Mouse (Mus musculus) midbrain, embryonic 11.5 days (tissue): ENCODE measurements around the gene Prkrip1. TPM values are rescaled to one million over a fixed set of nuclear protein-coding genes. Genes with fewer than 3 reads are reported as not detected.
A peak's percentile ranks its signal among the peaks of the same experiment; 100 is the strongest.

Source experiments
- ATAC-seq: fragments of 200-750 bp; cut with Nextera tagmentation; 2 replicates; pipeline ENCODE4 v1.8.0; 2017; ENCODE audit warnings: moderate TSS enrichment, moderate library complexity; ENCODE audit not compliant: low FRiP score
- DNase-seq: peaks from one replicate; pipeline ENCODE4 v3.0.0; 2015; ENCODE audit warnings: low spot score; ENCODE audit errors: missing footprints
- H3K27ac ChIP-seq: fragments of 300-500 bp; sonication (generic); 2 replicates; pipeline ENCODE4 v1.5.1; 2014; ENCODE audit warnings: low read depth, low read length
- H3K27me3 ChIP-seq: fragments of 300-500 bp; sonication (generic); 2 replicates; pipeline ENCODE4 v1.6.1; 2014; ENCODE audit warnings: mild to moderate bottlenecking, low read length, moderate library complexity, mixed read lengths; ENCODE audit not compliant: control insufficient read depth, insufficient read depth
- H3K36me3 ChIP-seq: fragments of 300-500 bp; sonication (generic); 2 replicates; pipeline ENCODE4 v1.6.1; 2014; ENCODE audit warnings: mild to moderate bottlenecking, low read length, moderate library complexity, mixed read lengths; ENCODE audit not compliant: control insufficient read depth, insufficient read depth
- H3K4me1 ChIP-seq: fragments of 300-500 bp; sonication (generic); 2 replicates; pipeline ENCODE4 v1.6.1; 2014; ENCODE audit warnings: low read length; ENCODE audit not compliant: control insufficient read depth, insufficient read depth
- H3K4me2 ChIP-seq: fragments of 300-500 bp; sonication (generic); 2 replicates; pipeline ENCODE4 v1.6.1; 2014; ENCODE audit warnings: mild to moderate bottlenecking, moderate library complexity
- H3K4me3 ChIP-seq: fragments of 300-500 bp; sonication (generic); 2 replicates; pipeline ENCODE4 v1.5.1; 2014; ENCODE audit warnings: low read depth, low read length
- H3K9ac ChIP-seq: fragments of 300-500 bp; sonication (generic); 2 replicates; pipeline ENCODE4 v1.6.1; 2014; ENCODE audit warnings: low read length
- H3K9me3 ChIP-seq: fragments of 300-500 bp; sonication (generic); 2 replicates; pipeline ENCODE4 v1.6.1; 2016; ENCODE audit warnings: low read length; ENCODE audit not compliant: control insufficient read depth
- WGBS: fragments of 180-500 bp; shearing (Covaris S2); extraction: QIAGEN DNeasy Blood & Tissue Kit; methylation state at CpG from one replicate; pipeline ENCODE4 v1.1.7; 2014; 5-methylcytosine and 5-hydroxymethylcytosine counted together
- polyA plus RNA-seq: library from polyadenylated mRNA; unstranded; fragments of >200 nt; fragmentation: Nextera tagmentation; extraction: Ambion mirVana; gene quantifications from 2 replicates; pipeline ENCODE4 v1.2.1, GENCODE M21; 2014

Gene Prkrip1
- polyA plus RNA-seq, 1 experiment from 2014 or later = 74.2 TPM

- peaks cover 25% of the 10 kb centered on the region for H3K36me3 ChIP-seq
- no peak overlapping the region for H3K9ac ChIP-seq
- DNase-seq (peak; percentile 89), ATAC-seq (no peak)
- peaks cover 10% of the 10 kb centered on the region for H3K4me1 ChIP-seq
- H3K27me3 ChIP-seq = no peaks in the 10 kb centered on the region
- no peak overlapping the region for H3K4me3 ChIP-seq
- no peak overlapping the region for H3K4me2 ChIP-seq
- WGBS = 75% methylated on average over 13 of the region's 13 CpGs
- no peak overlapping the region for H3K27ac ChIP-seq
- no peaks in the 10 kb centered on the region for H3K9me3 ChIP-seq
Measured at GRCm38 (mm10) chr5:136137658-136138274, 61.0 kb downstream of the Prkrip1 start.

DNA sequence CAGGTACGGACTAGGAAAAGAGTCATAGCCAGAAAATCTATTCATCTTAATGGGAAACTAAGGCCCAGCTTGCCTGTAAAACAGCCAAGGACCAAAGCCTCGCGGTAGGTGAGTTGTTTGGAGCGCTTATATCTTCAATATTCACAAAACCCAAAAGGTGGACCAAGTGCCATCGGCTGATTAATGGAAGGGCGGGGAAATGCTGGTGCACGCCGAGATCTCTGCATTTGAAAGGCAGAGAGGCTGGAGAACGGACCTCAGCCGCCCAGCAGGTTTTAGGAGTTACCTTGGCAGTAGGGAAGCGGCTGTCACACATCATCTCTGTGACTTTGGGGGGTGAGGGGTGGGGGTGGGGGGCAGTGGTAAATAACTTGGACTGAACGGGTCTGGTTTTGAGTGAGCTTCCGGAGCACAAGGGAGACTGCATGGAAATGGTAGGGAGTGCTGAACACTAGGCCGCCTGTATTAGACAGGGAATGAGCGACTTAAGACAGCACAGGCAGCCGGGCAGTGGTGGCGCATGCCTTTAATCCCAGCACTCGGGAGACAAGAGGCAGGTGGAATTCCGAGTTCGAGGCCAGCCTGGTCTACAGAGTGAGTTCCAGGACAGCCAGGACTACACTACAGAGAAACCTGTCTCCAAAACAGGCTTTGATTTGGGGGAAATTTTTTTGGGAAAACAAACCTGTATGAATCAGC lies 62.3 kb downstream of the Prkrip1 start:
- H3K9me3 ChIP-seq = no peaks in the 10 kb centered on the region
- H3K27ac ChIP-seq = no peak overlapping the region
- peak overlapping the region; percentile 66 for H3K9ac ChIP-seq
- WGBS = 10% methylated on average over 20 of the region's 20 CpGs
- H3K4me2 ChIP-seq = peak overlapping the region; percentile 73
- H3K27me3 ChIP-seq = no peaks in the 10 kb centered on the region
- peaks cover 10% of the 10 kb centered on the region for H3K4me1 ChIP-seq
- DNase-seq = no peak
- peak overlapping the region; percentile 73 for H3K4me3 ChIP-seq
- 0 out of 2 replicates have a peak, but pooled peaks have one; percentile 7 for ATAC-seq
- peaks cover 23% of the 10 kb centered on the region for H3K36me3 ChIP-seq

- Histone ChIP-seq H3K27me3 (no peaks in the 10 kb centered on the region), H3K9ac (peak within 1 kb of the TSS; percentile 82), H3K4me1 (peaks cover 10% of the 10 kb centered on the region), H3K27ac (no peak within 1 kb of the TSS), H3K9me3 (no peaks in the 10 kb centered on the region), H3K36me3 (peaks cover 18% of the 10 kb centered on the region), H3K4me3 (peak within 1 kb of the TSS; percentile 73), H3K4me2 (peak within 1 kb of the TSS; percentile 73)
- ATAC-seq (peak; percentile 94), DNase-seq (peak; percentile 99)
- under 1% methylated on average over 60 of the region's 60 CpGs for WGBS
Measured at GRCm38 (mm10) chr5:136135571-136136291, 63.0 kb downstream of the Prkrip1 start, which contains the start of the genes Lrwd1 and Alkbh4. Gene Lrwd1, minus strand, starts transcription at chr5:136136074. Gene Alkbh4, plus strand, starts transcription at chr5:136136146.

Other genes with a start within 250 kb of the Prkrip1 start
- 0.68 and 0.86 TPM in 2 replicates for gene Ssc4d, start 224.4 kb downstream of the Prkrip1 start, polyA plus RNA-seq
- not detected in 2 replicates for gene Zp3, start 218.9 kb downstream of the Prkrip1 start, polyA plus RNA-seq
- 23.2 and 29.6 TPM in 2 replicates for gene Dtx2, start 204.2 kb downstream of the Prkrip1 start, polyA plus RNA-seq
- not detected in 2 replicates for gene Upk3b, start 160.5 kb downstream of the Prkrip1 start, polyA plus RNA-seq
- gene Upk3bl, start 144.5 kb downstream of the Prkrip1 start, polyA plus RNA-seq = 0.29 and 0.88 TPM in 2 replicates
- 5.9 and 6.9 TPM in 2 replicates for gene Rasa4, start 115.0 kb downstream of the Prkrip1 start, polyA plus RNA-seq
- 257 and 265 TPM in 2 replicates for gene Polr2j, start 82.3 kb downstream of the Prkrip1 start, polyA plus RNA-seq
- gene Lrwd1, start 62.9 kb downstream of the Prkrip1 start, polyA plus RNA-seq = 36.0 and 40.9 TPM in 2 replicates
- gene Alkbh4, start 62.8 kb downstream of the Prkrip1 start, polyA plus RNA-seq = 15.7 and 18.9 TPM in 2 replicates
- gene Orai2, start 28.2 kb downstream of the Prkrip1 start, polyA plus RNA-seq = 7.5 and 8.5 TPM in 2 replicates
- gene Sh2b2, start 47.6 kb upstream of the Prkrip1 start, polyA plus RNA-seq = 8.7 and 11.8 TPM in 2 replicates